Mouse (Mus musculus) CD4-positive, CD25-positive, alpha-beta regulatory T cell, adult 4 months (primary cell): Measurements from ENCODE around the gene Uhrf1. TPM values are rescaled to one million over a fixed set of nuclear protein-coding genes. Genes with fewer than 3 reads are reported as not detected.

ENCODE experiments used
- ATAC-seq: one replicate; pipeline ENCODE4 v1.8.0; 2017
- polyA plus RNA-seq, 2 experiments: library from polyadenylated mRNA; unstranded; fragments of 100-300 nt; shearing (Covaris generic); gene quantifications; one replicate each; pipeline ENCODE4 v1.2.1; 2017

The Uhrf1 gene
- polyA plus RNA-seq, 2 experiments from 2014 or later = 8.5 to 28.4 TPM

GRCm38 (mm10) chr17:56348586-56348985 is 45.5 kb downstream of the Uhrf1 start:
- no peak for ATAC-seq

- ATAC-seq = peak; percentile 91
These were observed 47.6 kb downstream of the Uhrf1 start for GRCm38 (mm10) chr17:56350694-56351093.

GRCm38 (mm10) chr17:56356921-56357885 is 54.1 kb downstream of the Uhrf1 start:
- peak; percentile 93 for ATAC-seq

- no peak for ATAC-seq
These were observed 56.1 kb downstream of the Uhrf1 start for GRCm38 (mm10) chr17:56359183-56359725.

GRCm38 (mm10) chr17:56359864-56360263 is 56.7 kb downstream of the Uhrf1 start:
- ATAC-seq = no peak

GRCm38 (mm10) chr17:56360451-56360850 is 57.3 kb downstream of the Uhrf1 start:
- no peak for ATAC-seq

GRCm38 (mm10) chr17:56361542-56361941 is 58.4 kb downstream of the Uhrf1 start:
- ATAC-seq = no peak

- no peak for ATAC-seq
These were observed 62.9 kb downstream of the Uhrf1 start for GRCm38 (mm10) chr17:56365791-56366673.

GRCm38 (mm10) chr17:56368291-56368790 is 65.2 kb downstream of the Uhrf1 start:
- no peak for ATAC-seq

- ATAC-seq = no peak
These were observed 67.0 kb downstream of the Uhrf1 start for GRCm38 (mm10) chr17:56370090-56370489.

- no peak for ATAC-seq
These were observed 68.0 kb downstream of the Uhrf1 start for GRCm38 (mm10) chr17:56371029-56371660.

GRCm38 (mm10) chr17:56372109-56372508 is 69.0 kb downstream of the Uhrf1 start:
- ATAC-seq = no peak

Other genes starting within 250 kb of the Uhrf1 start
- 10 to 100 TPM; 35.0 to 41.5 TPM for gene Ubxn6, start 228.3 kb upstream of the Uhrf1 start, polyA plus RNA-seq
- gene Hdgfl2, start 223.7 kb upstream of the Uhrf1 start, polyA plus RNA-seq = 10 to 100 TPM; 39.4 to 58.4 TPM
- not detected for gene Plin4, start 193.5 kb upstream of the Uhrf1 start, polyA plus RNA-seq
- gene Plin5, start 185.7 kb upstream of the Uhrf1 start, polyA plus RNA-seq = not detected
- gene Lrg1, start 181.3 kb upstream of the Uhrf1 start, polyA plus RNA-seq = not detected
- gene Sema6b, start 163.0 kb upstream of the Uhrf1 start, polyA plus RNA-seq = not detected
- gene Tnfaip8l1, start 140.8 kb upstream of the Uhrf1 start, polyA plus RNA-seq = 10 to 100 TPM; 30.3 to 43.4 TPM
- gene Mydgf, start 119.4 kb upstream of the Uhrf1 start, polyA plus RNA-seq = 10 to 100 TPM; 58.9 to 59.6 TPM
- 10 to 100 TPM; 17.8 to 21.0 TPM for gene Dpp9, start 84.4 kb upstream of the Uhrf1 start, polyA plus RNA-seq
- 1 to 10 TPM; 4.4 to 5.5 TPM for gene Fem1a, start 46.5 kb upstream of the Uhrf1 start, polyA plus RNA-seq
- gene Ticam1, start 26.5 kb upstream of the Uhrf1 start, polyA plus RNA-seq = 10 to 100 TPM in 1 of 2 experiments, 1 to 10 TPM in 1; 8.9 to 11.6 TPM
- gene Plin3, start 10.4 kb upstream of the Uhrf1 start, polyA plus RNA-seq = 10 to 100 TPM; 31.8 to 32.1 TPM
- gene Arrdc5, start 3.0 kb upstream of the Uhrf1 start, polyA plus RNA-seq = not detected
- gene Kdm4b, start 22.7 kb downstream of the Uhrf1 start, polyA plus RNA-seq = 1 to 10 TPM; 5.3 to 7.0 TPM
- 1 to 10 TPM; 5.5 to 8.9 TPM for gene Ptprs, start 173.2 kb downstream of the Uhrf1 start, polyA plus RNA-seq
- not detected for gene Znrf4, start 209.1 kb downstream of the Uhrf1 start, polyA plus RNA-seq